Mouse (Mus musculus) thymus, adult 2 months (tissue): ENCODE results near the gene C1s1.

ENCODE experiments used
- CTCF ChIP-seq: fragments of 200-500 bp; IDR thresholded peaks from 2 replicates; pipeline ENCODE4 v1.5.1; 2012; ENCODE audit warnings: mild to moderate bottlenecking, control low read depth, low read length, moderate library complexity, borderline replicate concordance; ENCODE audit not compliant: control insufficient read depth, poor library complexity, insufficient read depth; ENCODE audit errors: extremely low read depth
- POLR2A ChIP-seq: fragments of 200-500 bp; IDR thresholded peaks from 2 replicates; pipeline ENCODE4 v1.6.1; 2012; ENCODE audit warnings: mild to moderate bottlenecking, low read length, control low read depth, moderate library complexity; ENCODE audit not compliant: control insufficient read depth, poor library complexity, insufficient read depth; ENCODE audit errors: extremely low read depth

GRCm38 (mm10) chr6:124586266-124586665 is 44.1 kb upstream of the C1s1 start:
- TF ChIP-seq CTCF (no peak), POLR2A (no peak)
